Mouse (Mus musculus) effector memory CD4-positive, alpha-beta T cell, adult 7 months (primary cell): Measurements from ENCODE around the gene Szt2. TPM values are rescaled to one million over a fixed set of nuclear protein-coding genes. Genes with fewer than 3 reads are reported as not detected.

ENCODE experiments used
- polyA plus RNA-seq: library from polyadenylated mRNA; unstranded; fragments of 100-300 nt; shearing (Covaris generic); gene quantifications from one replicate; pipeline ENCODE4 v1.2.1, GENCODE M21; 2017

Szt2 gene
- 8.3 TPM for polyA plus RNA-seq

GRCm38 (mm10) chr4:118409142-118409900, at the start of gene Szt2, which contains the start of gene Med8:
Szt2 (minus strand) TSS chr4:118409273.
Med8 (plus strand) TSS chr4:118409337.

GRCm38 (mm10) chr4:118457345-118457975, 48.4 kb upstream of the Szt2 start, which contains the start of gene Mpl:
Mpl (minus strand) TSS chr4:118457513.

GRCm38 (mm10) chr4:118436820-118437603, 27.9 kb upstream of the Szt2 start, which contains the start of gene Cdc20:
Cdc20 (minus strand) TSS chr4:118437352.

DNA sequence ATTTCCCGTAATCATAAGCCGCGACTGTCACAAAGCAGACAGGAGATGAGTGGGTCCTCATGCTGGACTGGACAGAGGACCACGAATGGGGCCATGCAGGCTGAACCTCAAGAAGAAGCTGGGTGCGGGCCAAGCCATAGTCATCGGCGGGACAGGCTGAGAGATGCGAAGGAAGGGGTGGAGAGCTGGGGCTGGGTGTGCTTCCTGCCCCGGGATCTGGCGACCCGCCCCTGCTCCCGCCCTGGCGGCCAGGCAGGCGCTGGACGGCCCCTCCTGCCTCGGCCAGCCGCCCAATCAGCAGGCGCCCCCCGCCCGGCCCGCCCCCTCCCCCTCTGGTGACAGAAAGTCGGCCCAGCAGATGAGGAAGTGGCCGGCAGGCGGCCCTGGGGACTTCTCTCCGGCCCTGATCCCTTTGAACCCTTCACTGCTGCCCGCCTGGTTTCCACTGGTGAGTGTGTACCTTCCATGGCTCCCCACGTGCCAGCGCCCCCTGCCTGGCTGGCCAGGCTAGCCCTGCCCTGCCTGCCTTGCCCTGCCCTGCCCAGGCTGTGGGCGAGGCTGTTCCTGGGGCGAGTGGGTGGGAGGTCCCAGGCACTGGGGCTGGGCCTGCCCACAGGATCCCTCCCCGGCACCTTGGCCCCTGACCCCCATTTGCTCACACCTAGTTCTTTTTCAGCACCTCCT, 18.8 kb upstream of the Szt2 start, which contains the start of gene Elovl1:
Gene Elovl1, plus strand, starts transcription at position 326 of the 684 bp plus-strand sequence.

Other genes with a start within 250 kb of the Szt2 start
- gene Kdm4a, start 229.2 kb downstream of the Szt2 start, polyA plus RNA-seq = 9.8 TPM
- gene Ptprf, start 117.9 kb downstream of the Szt2 start, polyA plus RNA-seq = 0.71 TPM
- 47.3 TPM for gene Med8, start 64 bp upstream of the Szt2 start, polyA plus RNA-seq
- gene Elovl1, start 18.8 kb upstream of the Szt2 start, polyA plus RNA-seq = 73.2 TPM
- gene Cdc20, start 28.1 kb upstream of the Szt2 start, polyA plus RNA-seq = 3.3 TPM
- gene Mpl, start 48.2 kb upstream of the Szt2 start, polyA plus RNA-seq = 0.22 TPM
- gene Tie1, start 80.8 kb upstream of the Szt2 start, polyA plus RNA-seq = not detected
- not detected for gene 2610528J11Rik, start 117.7 kb upstream of the Szt2 start, polyA plus RNA-seq
- not detected for gene Tmem125, start 134.8 kb upstream of the Szt2 start, polyA plus RNA-seq
- gene Cfap57, start 211.5 kb upstream of the Szt2 start, polyA plus RNA-seq = not detected
- 120 TPM for gene Ebna1bp2, start 211.5 kb upstream of the Szt2 start, polyA plus RNA-seq
- not detected for gene Olfr62, start 249.7 kb upstream of the Szt2 start, polyA plus RNA-seq